Mouse (Mus musculus) spleen, adult 2 months (tissue): ENCODE data around the gene Pfkfb4.

Experiments
- CTCF ChIP-seq: fragments of 200-500 bp; IDR thresholded peaks from 2 replicates; pipeline ENCODE4 v1.5.1; 2011; ENCODE audit warnings: mild to moderate bottlenecking, inconsistent platforms; ENCODE audit not compliant: insufficient read depth, insufficient read length, insufficient replicate concordance; ENCODE audit errors: extremely low read depth
- POLR2A ChIP-seq: fragments of 200-500 bp; IDR thresholded peaks from 2 replicates; pipeline ENCODE4 v1.6.1; 2011; ENCODE audit warnings: low read depth, low read length, inconsistent platforms

DNA sequence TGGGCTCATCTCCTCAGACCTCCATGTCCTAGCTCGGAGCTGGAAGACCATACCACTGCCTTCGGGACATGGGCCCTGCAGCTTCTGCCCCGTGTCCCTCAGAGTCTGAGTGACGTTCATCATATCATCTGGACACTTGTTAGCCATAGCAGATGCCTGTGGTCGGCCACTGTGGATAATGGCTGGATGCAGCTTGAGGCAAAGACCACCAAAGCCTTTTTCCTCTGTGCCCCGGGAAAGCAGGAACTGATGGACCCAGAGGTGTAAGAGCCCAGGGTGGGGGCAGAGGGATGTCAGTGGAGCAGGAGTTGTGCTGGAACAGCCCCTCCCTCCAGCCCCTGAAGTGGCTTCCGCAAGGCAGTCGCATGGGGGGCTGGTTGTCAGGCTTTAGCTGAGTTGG lies 40.1 kb downstream of the Pfkfb4 start:
- TF ChIP-seq POLR2A, result no peak
- TF ChIP-seq CTCF, result no peak
